Mouse (Mus musculus): Measurements from ENCODE around the gene Deaf1. TPM values are rescaled to one million over a fixed set of nuclear protein-coding genes. Genes with fewer than 3 reads are reported as not detected.

The Deaf1 gene
- polyA plus RNA-seq, 1 experiment from 2014 or later, result 200 TPM

Other genes with a start within 250 kb of the Deaf1 start
- gene Pkp3, start 249.5 kb downstream of the Deaf1 start, polyA plus RNA-seq (2015; fragmentation: Nextera tagmentation; extraction: Ambion mirVana), result 0.18 and 8.4 TPM in 2 replicates
- 3.3 and 7.8 TPM in 2 replicates for gene Sigirr, start 227.1 kb downstream of the Deaf1 start, polyA plus RNA-seq (2015; fragmentation: Nextera tagmentation; extraction: Ambion mirVana)
- gene Ano9, start 209.9 kb downstream of the Deaf1 start, polyA plus RNA-seq (2015; fragmentation: Nextera tagmentation; extraction: Ambion mirVana), result 0.60 and 1.4 TPM in 2 replicates
- 83.2 and 86.7 TPM in 2 replicates for gene Ptdss2, start 205.3 kb downstream of the Deaf1 start, polyA plus RNA-seq (2015; fragmentation: Nextera tagmentation; extraction: Ambion mirVana)
- 50.0 and 69.8 TPM in 2 replicates for gene Rnh1, start 154.8 kb downstream of the Deaf1 start, polyA plus RNA-seq (2015; fragmentation: Nextera tagmentation; extraction: Ambion mirVana)
- gene Hras, start 133.7 kb downstream of the Deaf1 start, polyA plus RNA-seq (2015; fragmentation: Nextera tagmentation; extraction: Ambion mirVana), result 166 and 188 TPM in 2 replicates
- 9.0 and 9.1 TPM in 2 replicates for gene Lrrc56, start 133.5 kb downstream of the Deaf1 start, polyA plus RNA-seq (2015; fragmentation: Nextera tagmentation; extraction: Ambion mirVana)
- 0.35 and 1.6 TPM in 2 replicates for gene Lmntd2, start 113.6 kb downstream of the Deaf1 start, polyA plus RNA-seq (2015; fragmentation: Nextera tagmentation; extraction: Ambion mirVana)
- gene Rassf7, start 111.8 kb downstream of the Deaf1 start, polyA plus RNA-seq (2015; fragmentation: Nextera tagmentation; extraction: Ambion mirVana), result 24.1 and 28.1 TPM in 2 replicates
- gene Phrf1, start 98.9 kb downstream of the Deaf1 start, polyA plus RNA-seq (2015; fragmentation: Nextera tagmentation; extraction: Ambion mirVana), result 54.9 and 60.2 TPM in 2 replicates
- 2.6 and 7.8 TPM in 2 replicates for gene Irf7, start 61.2 kb downstream of the Deaf1 start, polyA plus RNA-seq (2015; fragmentation: Nextera tagmentation; extraction: Ambion mirVana)
- gene Cdhr5, start 50.9 kb downstream of the Deaf1 start, polyA plus RNA-seq (2015; fragmentation: Nextera tagmentation; extraction: Ambion mirVana), result 4.2 TPM in 1 of 2 replicates, not detected in the other
- gene Sct, start 48.6 kb downstream of the Deaf1 start, polyA plus RNA-seq (2015; fragmentation: Nextera tagmentation; extraction: Ambion mirVana), result 5.4 and 11.0 TPM in 2 replicates
- gene Drd4, start 35.7 kb downstream of the Deaf1 start, polyA plus RNA-seq (2015; fragmentation: Nextera tagmentation; extraction: Ambion mirVana), result 0.87 and 1.3 TPM in 2 replicates
- 50.5 and 55.8 TPM in 2 replicates for gene Tmem80, start within 50 bp of the Deaf1 start, polyA plus RNA-seq (2015; fragmentation: Nextera tagmentation; extraction: Ambion mirVana)
- gene Eps8l2, start 11.2 kb upstream of the Deaf1 start, polyA plus RNA-seq (2015; fragmentation: Nextera tagmentation; extraction: Ambion mirVana), result 0.23 and 10.7 TPM in 2 replicates
- gene Taldo1, start 64.5 kb upstream of the Deaf1 start, polyA plus RNA-seq (2015; fragmentation: Nextera tagmentation; extraction: Ambion mirVana), result 269 and 298 TPM in 2 replicates
- gene Gatd1, start 86.4 kb upstream of the Deaf1 start, polyA plus RNA-seq (2015; fragmentation: Nextera tagmentation; extraction: Ambion mirVana), result 49.3 and 50.4 TPM in 2 replicates
- gene Cend1, start 101.8 kb upstream of the Deaf1 start, polyA plus RNA-seq (2015; fragmentation: Nextera tagmentation; extraction: Ambion mirVana), result 185 and 208 TPM in 2 replicates
- 76.7 and 88.8 TPM in 2 replicates for gene Slc25a22, start 110.2 kb upstream of the Deaf1 start, polyA plus RNA-seq (2015; fragmentation: Nextera tagmentation; extraction: Ambion mirVana)
- 2.7 and 5.0 TPM in 2 replicates for gene Pidd1, start 116.3 kb upstream of the Deaf1 start, polyA plus RNA-seq (2015; fragmentation: Nextera tagmentation; extraction: Ambion mirVana)
- gene Rplp2, start 119.7 kb upstream of the Deaf1 start, polyA plus RNA-seq (2015; fragmentation: Nextera tagmentation; extraction: Ambion mirVana), result 743 and 829 TPM in 2 replicates
- gene Pnpla2, start 127.5 kb upstream of the Deaf1 start, polyA plus RNA-seq (2015; fragmentation: Nextera tagmentation; extraction: Ambion mirVana), result 17.2 and 25.7 TPM in 2 replicates
- 7.1 and 9.6 TPM in 2 replicates for gene Cracr2b, start 133.4 kb upstream of the Deaf1 start, polyA plus RNA-seq (2015; fragmentation: Nextera tagmentation; extraction: Ambion mirVana)
- gene Cd151, start 139.7 kb upstream of the Deaf1 start, polyA plus RNA-seq (2015; fragmentation: Nextera tagmentation; extraction: Ambion mirVana), result 23.7 and 25.1 TPM in 2 replicates
- 85.3 and 89.8 TPM in 2 replicates for gene Polr2l, start 147.4 kb upstream of the Deaf1 start, polyA plus RNA-seq (2015; fragmentation: Nextera tagmentation; extraction: Ambion mirVana)
- gene Tspan4, start 147.6 kb upstream of the Deaf1 start, polyA plus RNA-seq (2015; fragmentation: Nextera tagmentation; extraction: Ambion mirVana), result 73.0 and 77.3 TPM in 2 replicates
- gene Chid1, start 212.2 kb upstream of the Deaf1 start, polyA plus RNA-seq (2015; fragmentation: Nextera tagmentation; extraction: Ambion mirVana), result 50.4 and 54.4 TPM in 2 replicates
- gene Ap2a2, start 234.5 kb upstream of the Deaf1 start, polyA plus RNA-seq (2015; fragmentation: Nextera tagmentation; extraction: Ambion mirVana), result 105 and 109 TPM in 2 replicates

Data from neural tube, embryonic 15.5 days (tissue).